ENCODE assay signal across 15 mouse cellular contexts in genomic region chr5:63689084-63689483, GRCm38 (mm10). TPM values are rescaled to one million over a fixed set of nuclear protein-coding genes. Genes with fewer than 3 reads are reported as not detected.
A peak's percentile ranks its signal among the peaks of the same experiment; 100 is the strongest.
DNase-seq lines count a peak whose midpoint lies in the region; ATAC-seq lines count a peak whose summit lies in the region.
"Had no signal": no experiment of that assay in that cellular context is flagged by ENCODE, and none has a peak within 500 bp of the region (broad histone marks: within the 10 kb centered on the region; RNA-seq: fewer than 3 reads in every experiment).

No protein-coding gene starts in this region.

- intact Hi-C loops in heart, postnatal 10 days (cut with DNase I) = no loop called here
- intact Hi-C loops in heart, postnatal 36 days (cut with DNase I) = no loop called here

- no peak overlapping the region for H3K9ac ChIP-seq in midbrain, embryonic 14.5 days (replicated peaks; ENCODE audit: low read length)
- H3K9ac ChIP-seq: hindbrain, embryonic 15.5 days; limb, embryonic 12.5 days; lung, embryonic 15.5 days had no signal

- H3K9me3 ChIP-seq in midbrain, embryonic 14.5 days (ENCODE audit: control insufficient read depth, low read length) = no peaks in the 10 kb centered on the region
- no peaks in the 10 kb centered on the region for H3K9me3 ChIP-seq in midbrain, embryonic 10.5 days (replicated peaks)
- H3K9me3 ChIP-seq: heart, embryonic 10.5 days; hindbrain, embryonic 15.5 days; limb, embryonic 12.5 days; lung, embryonic 15.5 days had no signal

- H3K36me3 ChIP-seq in midbrain, embryonic 14.5 days (ENCODE audit: control insufficient read depth, insufficient read depth, low read length) = no peaks in the 10 kb centered on the region
- no peaks in the 10 kb centered on the region for H3K36me3 ChIP-seq in midbrain, embryonic 10.5 days
- H3K36me3 ChIP-seq: heart, embryonic 10.5 days; hindbrain, embryonic 15.5 days; limb, embryonic 12.5 days; lung, embryonic 15.5 days had no signal

- ATAC-seq in midbrain, embryonic 14.5 days (ENCODE audit: low FRiP score, low TSS enrichment) = no peak
- ATAC-seq: activated CD4-positive, CD25-positive, alpha-beta regulatory T cell, adult 4 months had no signal

- no peak overlapping the region for H3K4me2 ChIP-seq in midbrain, embryonic 14.5 days (ENCODE audit: low read length)
- H3K4me2 ChIP-seq: hindbrain, embryonic 15.5 days; limb, embryonic 12.5 days; lung, embryonic 15.5 days had no signal

- no peak overlapping the region for H3K27ac ChIP-seq in midbrain, embryonic 14.5 days (replicated peaks; ENCODE audit: low read depth, low read length)
- H3K27ac ChIP-seq in midbrain, embryonic 10.5 days (replicated peaks) = no peak overlapping the region
- H3K27ac ChIP-seq: heart, embryonic 10.5 days; hindbrain, embryonic 15.5 days; limb, embryonic 12.5 days; lung, embryonic 15.5 days had no signal

- DNase-seq in heart, postnatal 10 days = peak; percentile 14 to 16
- DNase-seq in heart, postnatal 36 days = no peak
- peak; percentile 29 for DNase-seq in midbrain, embryonic 14.5 days
- no peak for DNase-seq in midbrain, embryonic 10.5 days (ENCODE audit: low spot score)
- peak; percentile 47 for DNase-seq in embryo, embryonic 10 days (ENCODE audit: low spot score)
- no peak for DNase-seq in gastrocnemius, adult 8-10 months (ENCODE audit: low spot score in 2 of 2)
- DNase-seq in ovary, postnatal 14 days (ENCODE audit: low spot score) = no peak

- WGBS in midbrain, embryonic 14.5 days = 86% methylated on average over 1 of the region's 1 CpGs
- WGBS in midbrain, embryonic 10.5 days = 83% methylated on average over 1 of the region's 1 CpGs

- H3K4me3 ChIP-seq in midbrain, embryonic 14.5 days (replicated peaks; ENCODE audit: low read depth, low read length) = no peak overlapping the region
- H3K4me3 ChIP-seq in midbrain, embryonic 10.5 days = no peak overlapping the region
- H3K4me3 ChIP-seq: heart, embryonic 10.5 days; hindbrain, embryonic 15.5 days; limb, embryonic 12.5 days; lung, embryonic 15.5 days had no signal

- no peaks in the 10 kb centered on the region for H3K27me3 ChIP-seq in midbrain, embryonic 14.5 days (ENCODE audit: control insufficient read depth, insufficient read depth, low read length)
- H3K27me3 ChIP-seq in midbrain, embryonic 10.5 days (ENCODE audit: low read depth, poor library complexity, severe bottlenecking) = no peaks in the 10 kb centered on the region
- H3K27me3 ChIP-seq: CH12.LX; hindbrain, embryonic 15.5 days; limb, embryonic 12.5 days; lung, embryonic 15.5 days had no signal

- no peaks in the 10 kb centered on the region for H3K4me1 ChIP-seq in midbrain, embryonic 14.5 days (ENCODE audit: control insufficient read depth, insufficient read depth, low read length)
- no peaks in the 10 kb centered on the region for H3K4me1 ChIP-seq in midbrain, embryonic 10.5 days
- H3K4me1 ChIP-seq: heart, embryonic 10.5 days; hindbrain, embryonic 15.5 days; limb, embryonic 12.5 days; lung, embryonic 15.5 days had no signal

RNA-seq across cellular contexts. Expression of gene Nwd2, which starts 40.2 kb away (rescaled TPM):
- total RNA-seq in heart, postnatal 10 days (2021) = not detected
- not detected for total RNA-seq in heart, postnatal 36 days (2021)
- polyA plus RNA-seq in midbrain, embryonic 14.5 days (2014; fragmentation: Nextera tagmentation; extraction: Ambion mirVana) = 7.5 and 12.3 TPM in 2 replicates
- 1.1 and 1.7 TPM in 2 replicates for polyA plus RNA-seq in midbrain, embryonic 10.5 days (2016; fragmentation: Nextera tagmentation; extraction: Ambion mirVana)
- not detected for total RNA-seq in gastrocnemius, adult 8-10 months (2022)
- total RNA-seq: CH12.LX; common myeloid progenitor, adult 5-6 weeks had no signal
- polyA plus RNA-seq: spleen, adult 2 months had no signal

Comparison
In these comparisons a context has a peak if more than half of its experiments do, and no peak if none do; other contexts are left out.
1. DNase-seq: peak in heart, postnatal 10 days (2 of 2), midbrain, embryonic 14.5 days (single experiment) and embryo, embryonic 10 days (single experiment); none in heart, postnatal 36 days (0 of 2), midbrain, embryonic 10.5 days (single experiment), gastrocnemius, adult 8-10 months (0 of 2) and ovary, postnatal 14 days (single experiment).